In genomic region chr1:186354072-186354471, GRCm38 (mm10) we compare ENCODE assay signal across 22 mouse cellular contexts.
"Had no signal": no experiment of that assay in that cellular context is flagged by ENCODE, and none has a peak within 500 bp of the region (broad histone marks: within the 10 kb centered on the region; RNA-seq: fewer than 3 reads in every experiment).

No protein-coding gene starts in this region.

- H3K9me3 ChIP-seq: liver, embryonic 15.5 days; lung, embryonic 15.5 days; midbrain, embryonic 13.5 days; midbrain, embryonic 15.5 days; neural tube, embryonic 15.5 days; stomach, embryonic 15.5 days had no signal

- DNase-seq: liver, embryonic 13.5 days; liver, postnatal 0 days; lung, adult 2 months; lung, postnatal 14 days; lung, postnatal 36 days; retina, postnatal 1 day; right cerebral cortex, adult 18-20 months; right cerebral cortex, postnatal 25 days; right cerebral cortex, postnatal 4 days; thymus, adult 2 months; thymus, postnatal 25 days; thymus, postnatal 4 days had no signal

- ATAC-seq: liver, postnatal 0 days; lung, postnatal 0 days; midbrain, embryonic 13.5 days; midbrain, embryonic 15.5 days had no signal

- H3K4me3 ChIP-seq: liver, embryonic 13.5 days; liver, embryonic 15.5 days; lung, embryonic 15.5 days; midbrain, embryonic 13.5 days; midbrain, embryonic 15.5 days; neural tube, embryonic 13.5 days; neural tube, embryonic 15.5 days; stomach, embryonic 15.5 days had no signal

- H3K36me3 ChIP-seq: liver, embryonic 13.5 days; liver, embryonic 15.5 days; lung, embryonic 15.5 days; midbrain, embryonic 13.5 days; midbrain, embryonic 15.5 days; neural tube, embryonic 13.5 days; neural tube, embryonic 15.5 days; stomach, embryonic 15.5 days had no signal

- H3K9ac ChIP-seq: liver, embryonic 13.5 days; liver, embryonic 15.5 days; liver, postnatal 0 days; lung, embryonic 15.5 days; midbrain, embryonic 13.5 days; midbrain, embryonic 15.5 days; neural tube, embryonic 13.5 days; neural tube, embryonic 15.5 days; stomach, embryonic 15.5 days had no signal

- H3K4me1 ChIP-seq: liver, embryonic 13.5 days; liver, embryonic 15.5 days; midbrain, embryonic 13.5 days; midbrain, embryonic 15.5 days; neural tube, embryonic 13.5 days; neural tube, embryonic 15.5 days; stomach, embryonic 15.5 days had no signal

- H3K27ac ChIP-seq: liver, embryonic 13.5 days; liver, embryonic 15.5 days; lung, embryonic 15.5 days; macrophage; midbrain, embryonic 13.5 days; midbrain, embryonic 15.5 days; neural tube, embryonic 13.5 days; neural tube, embryonic 15.5 days; stomach, embryonic 15.5 days; stomach, postnatal 0 days had no signal

- H3K27me3 ChIP-seq: liver, embryonic 13.5 days; liver, embryonic 15.5 days; lung, embryonic 15.5 days; midbrain, embryonic 13.5 days; midbrain, embryonic 15.5 days; neural tube, embryonic 13.5 days; neural tube, embryonic 15.5 days; stomach, embryonic 15.5 days had no signal
